Mouse (Mus musculus): Measurements from ENCODE around the gene Cercam.

DNA sequence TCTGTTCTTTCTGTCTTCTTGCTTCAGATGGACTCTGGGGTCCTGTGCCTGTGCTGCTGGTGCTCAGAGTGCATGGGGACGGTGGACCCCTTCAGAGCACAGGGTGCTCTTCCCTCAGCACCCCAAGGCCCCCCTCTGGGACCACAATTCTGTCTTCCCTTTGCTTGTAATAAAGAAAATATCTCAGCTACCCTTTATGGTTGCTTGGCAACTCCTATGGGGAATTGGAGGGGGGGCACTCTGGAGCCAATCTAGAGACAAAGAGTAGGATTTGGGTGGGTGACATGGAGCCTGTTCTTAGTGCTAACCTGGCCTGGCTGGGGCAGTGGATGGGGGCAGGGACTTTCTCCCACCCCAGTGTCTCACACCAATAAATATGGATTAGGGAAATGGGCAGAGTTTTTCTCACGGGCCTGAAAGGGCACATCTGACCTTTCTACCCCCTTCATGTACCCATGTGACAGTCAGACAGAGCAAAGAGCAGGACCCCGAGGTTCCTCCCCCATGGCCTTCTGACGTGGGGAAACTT is 15.9 kb upstream of the Cercam start:
- TF ChIP-seq CTCF (IDR thresholded peaks at IDR 0.05; ENCODE audit: borderline replicate concordance, extremely low read depth, insufficient read depth, insufficient read length) (no peak), POLR2A (IDR thresholded peaks at IDR 0.05; ENCODE audit: borderline replicate concordance, extremely low read depth, insufficient read depth, insufficient read length, poor library complexity, severe bottlenecking) (no peak)

Data from brain, embryonic 14.5 days (tissue).